Mouse (Mus musculus): ENCODE results near the gene Mb21d2. TPM values are rescaled to one million over a fixed set of nuclear protein-coding genes. Genes with fewer than 3 reads are reported as not detected.

The Mb21d2 gene
- polyA plus RNA-seq (2015; fragmentation: Nextera tagmentation; extraction: Ambion mirVana), result 6.3 and 6.5 TPM in 2 replicates

DNA sequence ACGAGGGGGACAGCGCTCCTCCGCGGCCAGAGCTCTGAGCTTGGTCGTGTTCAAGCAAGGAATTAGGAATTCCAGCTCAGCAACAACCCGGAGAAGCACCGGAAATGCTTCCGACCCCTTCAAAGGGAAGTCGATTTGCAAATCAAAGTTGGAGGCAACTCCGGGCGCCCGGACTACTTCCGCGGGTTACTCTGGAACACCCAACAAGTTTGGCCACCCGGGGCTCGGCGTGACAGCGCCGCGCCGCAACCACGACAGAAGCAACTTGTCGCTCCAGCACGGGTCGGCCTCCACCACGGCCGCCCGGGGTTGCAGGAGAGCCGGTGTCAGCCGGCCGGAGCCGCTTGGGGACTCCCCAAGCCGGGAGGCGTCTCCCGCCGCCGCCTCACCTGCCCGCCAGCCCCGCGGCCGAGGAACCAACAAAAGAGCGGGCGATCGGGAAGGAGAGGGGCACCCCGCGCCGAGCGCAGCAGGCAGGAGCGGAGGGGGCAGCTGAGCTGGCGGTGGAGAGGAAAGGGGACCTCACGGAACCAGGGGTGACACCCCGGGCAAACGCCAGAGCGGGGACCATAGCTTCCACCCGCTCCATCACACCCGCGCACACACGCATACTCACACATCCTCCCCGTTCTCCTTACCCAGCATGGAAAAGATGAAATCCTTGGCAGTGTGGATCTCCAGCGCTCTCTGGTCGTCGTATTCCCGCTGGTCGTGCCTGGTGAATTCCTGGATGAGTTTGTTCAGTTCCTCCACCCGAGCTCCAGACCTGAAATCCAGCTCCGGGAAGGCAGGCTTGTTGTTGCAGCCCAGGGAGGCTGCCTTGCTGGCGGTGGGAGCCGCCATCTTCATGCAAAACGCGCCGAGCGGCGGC lies at the start of gene Mb21d2:
Gene Mb21d2 (minus strand): TSS at position 859 of the 871 bp plus-strand sequence.
- H3K4me2 ChIP-seq (ENCODE audit: low read depth, low read length), result peak within 1 kb of the TSS; percentile 71
- H3K4me3 ChIP-seq (replicated peaks; ENCODE audit: low read length), result peak within 1 kb of the TSS; percentile 89
- H3K9ac ChIP-seq (ENCODE audit: low read length), result peak within 1 kb of the TSS; percentile 91
- H3K9me3 ChIP-seq (replicated peaks; ENCODE audit: control insufficient read depth, low read length), result no peaks in the 10 kb centered on the region
- H3K4me1 ChIP-seq (ENCODE audit: control insufficient read depth, insufficient read depth, low read length), result peaks cover 12% of the 10 kb centered on the region
- under 1% methylated on average over 72 of the region's 73 CpGs for WGBS
- peak; percentile 59 for ATAC-seq (ENCODE audit: insufficient read depth, low FRiP score)
- H3K27ac ChIP-seq (ENCODE audit: low read length), result peak within 1 kb of the TSS; percentile 90
- no peaks in the 10 kb centered on the region for H3K36me3 ChIP-seq (ENCODE audit: control insufficient read depth, insufficient read depth, low read length)
- no peaks in the 10 kb centered on the region; the same call in 1 of the 2 replicates for H3K27me3 ChIP-seq (ENCODE audit: control insufficient read depth, insufficient read depth, low read length)

DNA sequence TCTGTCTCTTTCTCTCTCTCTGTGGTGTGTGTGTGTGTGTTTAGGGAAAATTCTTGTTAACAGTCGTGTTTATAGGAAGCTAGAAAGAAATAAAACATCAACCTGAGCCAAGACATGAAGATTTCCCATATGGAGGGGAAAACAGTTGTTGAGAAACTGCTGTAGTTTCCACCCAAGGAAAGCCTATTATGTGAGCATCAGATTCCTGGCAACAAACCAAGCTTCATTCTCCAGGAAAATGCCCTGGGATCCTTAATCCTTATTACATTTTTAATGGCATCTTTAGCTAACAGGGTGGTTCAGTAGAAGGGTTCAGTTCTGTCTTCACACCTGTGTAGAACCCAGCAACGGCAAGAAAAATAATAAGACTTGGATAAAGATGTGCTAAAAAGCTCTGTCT lies 36.8 kb upstream of the Mb21d2 start:
- 61% methylated on average over 2 of the region's 2 CpGs for WGBS

DNA sequence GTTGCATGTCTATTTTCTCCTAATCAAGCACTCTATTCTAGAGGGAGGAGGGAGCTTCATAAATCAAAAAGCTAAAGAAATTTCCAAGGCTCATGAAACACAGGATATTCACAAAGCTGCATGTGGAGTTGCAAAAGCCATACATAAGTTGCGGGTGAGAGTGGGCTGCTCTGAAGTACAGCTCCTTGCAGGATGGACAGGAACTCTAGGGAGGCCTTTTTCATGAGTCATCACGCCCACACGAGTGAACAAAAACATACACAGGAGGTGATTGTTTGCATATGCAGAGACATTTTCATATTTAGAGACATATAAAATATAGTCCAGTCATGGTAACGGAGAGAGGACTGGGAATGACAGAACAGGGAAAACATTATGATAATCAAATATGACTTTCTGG lies 34.6 kb upstream of the Mb21d2 start:
- Histone ChIP-seq H3K27ac (ENCODE audit: low read length) (no peak overlapping the region), H3K36me3 (ENCODE audit: control insufficient read depth, insufficient read depth, low read length) (no peaks in the 10 kb centered on the region), H3K4me2 (ENCODE audit: low read depth, low read length) (no peak overlapping the region), H3K27me3 (ENCODE audit: control insufficient read depth, insufficient read depth, low read length) (no peaks in the 10 kb centered on the region), H3K4me1 (ENCODE audit: control insufficient read depth, insufficient read depth, low read length) (no peaks in the 10 kb centered on the region), H3K9me3 (replicated peaks; ENCODE audit: control insufficient read depth, low read length) (no peaks in the 10 kb centered on the region), H3K4me3 (replicated peaks; ENCODE audit: low read length) (no peak overlapping the region), H3K9ac (ENCODE audit: low read length) (no peak overlapping the region)
- WGBS, result 59% methylated on average over 4 of the region's 4 CpGs
- ATAC-seq (ENCODE audit: insufficient read depth, low FRiP score), result no peak

More for the DNA sequence above, 36.8 kb upstream of the Mb21d2 start:
- no peak overlapping the region for H3K9ac ChIP-seq (ENCODE audit: low read length)
- ATAC-seq (ENCODE audit: insufficient read depth, low FRiP score), result no peak
- H3K36me3 ChIP-seq (ENCODE audit: control insufficient read depth, insufficient read depth, low read length), result no peaks in the 10 kb centered on the region
- H3K27me3 ChIP-seq (ENCODE audit: control insufficient read depth, insufficient read depth, low read length), result no peaks in the 10 kb centered on the region
- no peak overlapping the region for H3K4me2 ChIP-seq (ENCODE audit: low read depth, low read length)
- no peaks in the 10 kb centered on the region for H3K4me1 ChIP-seq (ENCODE audit: control insufficient read depth, insufficient read depth, low read length)
- no peaks in the 10 kb centered on the region for H3K9me3 ChIP-seq (replicated peaks; ENCODE audit: control insufficient read depth, low read length)
- H3K27ac ChIP-seq (ENCODE audit: low read length), result no peak overlapping the region
- no peak overlapping the region for H3K4me3 ChIP-seq (replicated peaks; ENCODE audit: low read length)

DNA sequence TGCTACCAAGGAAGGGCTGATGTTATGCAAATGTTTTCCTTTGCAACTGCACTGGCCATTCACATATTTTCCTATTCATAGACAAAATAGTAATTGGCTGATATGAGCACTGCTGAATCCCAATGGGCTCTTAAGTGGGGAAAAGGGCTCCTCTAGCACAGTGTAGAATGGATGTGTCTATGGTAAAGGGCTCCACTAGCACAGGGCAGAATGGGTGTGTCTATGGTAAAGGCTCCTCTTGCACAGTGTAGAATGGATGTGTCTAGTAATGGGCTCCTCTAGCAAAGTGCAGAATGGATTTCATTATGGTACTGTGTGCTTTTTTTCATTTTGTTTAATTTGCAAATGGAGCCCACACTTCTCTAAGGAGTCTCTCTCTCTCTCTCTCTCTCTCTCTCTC lies 33.5 kb upstream of the Mb21d2 start:
- H3K9me3 ChIP-seq (replicated peaks; ENCODE audit: control insufficient read depth, low read length), result no peaks in the 10 kb centered on the region
- no peak for ATAC-seq (ENCODE audit: insufficient read depth, low FRiP score)
- H3K9ac ChIP-seq (ENCODE audit: low read length), result no peak overlapping the region
- H3K36me3 ChIP-seq (ENCODE audit: control insufficient read depth, insufficient read depth, low read length), result no peaks in the 10 kb centered on the region
- H3K4me3 ChIP-seq (replicated peaks; ENCODE audit: low read length), result no peak overlapping the region
- no peak overlapping the region for H3K4me2 ChIP-seq (ENCODE audit: low read depth, low read length)
- no peaks in the 10 kb centered on the region for H3K4me1 ChIP-seq (ENCODE audit: control insufficient read depth, insufficient read depth, low read length)
- no peak overlapping the region for H3K27ac ChIP-seq (ENCODE audit: low read length)
- H3K27me3 ChIP-seq (ENCODE audit: control insufficient read depth, insufficient read depth, low read length), result no peaks in the 10 kb centered on the region

DNA sequence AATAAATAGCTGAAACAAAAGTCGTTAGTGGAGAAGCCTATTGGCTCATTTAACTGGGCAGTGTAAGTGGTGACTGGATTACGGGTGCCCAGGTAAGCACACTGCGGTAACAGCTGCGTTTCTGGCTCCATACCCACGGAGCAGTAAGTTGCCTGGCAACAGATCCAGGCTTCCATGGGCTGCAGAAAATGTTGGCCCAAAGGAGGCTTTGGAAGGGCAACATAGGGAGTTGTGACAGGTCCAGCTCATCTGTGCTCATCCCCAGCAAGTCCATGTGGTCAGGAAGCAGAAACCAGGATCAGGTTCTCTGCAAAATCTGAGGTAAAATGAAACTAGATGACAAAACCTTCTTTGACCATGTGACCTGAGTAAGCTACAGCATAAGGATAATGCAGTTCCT lies 20.3 kb upstream of the Mb21d2 start:
- 65% methylated on average over 5 of the region's 5 CpGs for WGBS
- H3K4me2 ChIP-seq (ENCODE audit: low read depth, low read length), result no peak overlapping the region
- H3K9me3 ChIP-seq (replicated peaks; ENCODE audit: control insufficient read depth, low read length), result no peaks in the 10 kb centered on the region

DNA sequence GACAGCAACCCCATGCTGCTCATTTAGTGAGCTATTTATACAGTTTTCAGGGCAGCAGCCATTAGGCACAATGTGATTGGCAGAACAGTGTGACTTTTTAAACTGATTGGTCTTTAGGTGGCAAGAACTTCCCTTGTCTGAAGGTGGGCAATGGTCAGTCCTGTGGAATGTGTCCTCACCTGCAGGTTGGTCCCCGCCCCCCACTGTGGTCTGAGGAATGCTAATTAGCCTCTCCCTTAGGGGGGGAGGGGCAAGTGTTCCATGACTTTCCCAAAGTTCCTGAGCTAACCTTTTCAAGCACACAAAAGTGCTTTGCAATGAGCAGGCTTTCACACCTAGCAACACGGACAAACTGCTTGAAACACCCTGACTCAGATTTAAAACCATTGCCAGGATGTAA lies 13.8 kb upstream of the Mb21d2 start:
- Histone ChIP-seq H3K4me2 (ENCODE audit: low read depth, low read length) (no peak overlapping the region), H3K4me1 (ENCODE audit: control insufficient read depth, insufficient read depth, low read length) (no peaks in the 10 kb centered on the region), H3K36me3 (ENCODE audit: control insufficient read depth, insufficient read depth, low read length) (no peaks in the 10 kb centered on the region), H3K27ac (ENCODE audit: low read length) (no peak overlapping the region), H3K9me3 (replicated peaks; ENCODE audit: control insufficient read depth, low read length) (no peaks in the 10 kb centered on the region), H3K4me3 (replicated peaks; ENCODE audit: low read length) (no peak overlapping the region), H3K9ac (ENCODE audit: low read length) (no peak overlapping the region), H3K27me3 (ENCODE audit: control insufficient read depth, insufficient read depth, low read length) (no peaks in the 10 kb centered on the region)
- no peak for ATAC-seq (ENCODE audit: insufficient read depth, low FRiP score)
- WGBS, result 54% methylated on average over 2 of the region's 2 CpGs

More for the DNA sequence above, 20.3 kb upstream of the Mb21d2 start:
- no peak overlapping the region for H3K4me3 ChIP-seq (replicated peaks; ENCODE audit: low read length)
- H3K4me1 ChIP-seq (ENCODE audit: control insufficient read depth, insufficient read depth, low read length), result no peaks in the 10 kb centered on the region
- H3K27me3 ChIP-seq (ENCODE audit: control insufficient read depth, insufficient read depth, low read length), result no peaks in the 10 kb centered on the region
- no peak for ATAC-seq (ENCODE audit: insufficient read depth, low FRiP score)
- no peak overlapping the region for H3K27ac ChIP-seq (ENCODE audit: low read length)
- H3K36me3 ChIP-seq (ENCODE audit: control insufficient read depth, insufficient read depth, low read length), result no peaks in the 10 kb centered on the region
- no peak overlapping the region for H3K9ac ChIP-seq (ENCODE audit: low read length)

DNA sequence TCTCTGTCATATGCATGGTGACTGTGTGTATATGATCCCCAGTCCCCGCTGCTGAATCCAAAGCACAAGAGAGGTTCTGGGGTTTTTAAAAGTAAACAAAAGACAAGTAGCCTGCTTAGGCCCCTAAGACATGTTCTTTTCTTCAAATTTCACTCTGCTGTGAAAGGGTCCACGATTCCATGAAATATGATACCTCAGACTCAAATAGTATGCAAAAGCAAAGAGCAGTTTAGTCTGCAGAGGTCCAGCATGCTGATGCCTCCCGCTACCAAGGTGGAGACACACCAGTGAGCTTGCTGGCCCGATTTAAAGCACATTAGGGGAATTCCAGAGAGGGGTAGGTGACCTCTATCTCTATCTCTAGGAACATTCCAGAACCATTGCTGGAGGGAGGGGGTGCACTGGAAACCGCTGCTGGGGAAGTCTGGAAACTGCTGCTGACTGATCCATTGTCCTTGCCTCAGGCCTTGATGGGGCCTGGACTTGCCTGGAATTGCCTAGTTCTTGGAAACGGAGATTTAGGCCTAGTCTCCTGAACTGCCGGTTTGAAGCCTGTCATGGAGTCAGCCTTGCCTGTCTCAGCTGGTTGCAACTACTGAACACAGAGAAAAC lies 6.8 kb upstream of the Mb21d2 start:
- no peak for ATAC-seq (ENCODE audit: insufficient read depth, low FRiP score)
- Histone ChIP-seq H3K4me2 (ENCODE audit: low read depth, low read length) (no peak overlapping the region), H3K4me1 (ENCODE audit: control insufficient read depth, insufficient read depth, low read length) (no peaks in the 10 kb centered on the region), H3K27ac (ENCODE audit: low read length) (no peak overlapping the region), H3K27me3 (ENCODE audit: control insufficient read depth, insufficient read depth, low read length) (no peaks in the 10 kb centered on the region), H3K4me3 (replicated peaks; ENCODE audit: low read length) (no peak overlapping the region), H3K36me3 (ENCODE audit: control insufficient read depth, insufficient read depth, low read length) (no peaks in the 10 kb centered on the region), H3K9ac (ENCODE audit: low read length) (no peak overlapping the region), H3K9me3 (replicated peaks; ENCODE audit: control insufficient read depth, low read length) (no peaks in the 10 kb centered on the region)
- 48% methylated on average over 7 of the region's 7 CpGs for WGBS

DNA sequence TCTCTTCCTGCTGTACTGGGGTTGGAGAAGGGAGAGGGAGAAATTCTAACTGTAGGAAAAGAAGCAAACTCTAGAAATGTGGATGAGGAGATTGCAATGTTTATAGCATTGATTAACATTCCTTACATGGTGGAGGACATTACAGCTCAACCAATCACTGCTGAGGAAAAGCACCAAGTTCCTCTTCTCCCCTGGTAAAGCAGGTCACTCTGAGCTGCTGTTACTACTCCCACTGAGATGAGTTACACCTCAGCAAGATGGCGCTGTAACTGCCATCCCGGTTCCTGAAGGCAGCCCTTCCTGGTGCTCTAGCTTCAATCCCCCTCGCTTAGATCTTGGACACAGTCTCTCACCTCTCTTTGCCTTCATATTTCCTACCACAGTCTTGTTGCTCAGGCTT lies 6.2 kb upstream of the Mb21d2 start:
- Histone ChIP-seq H3K4me1 (ENCODE audit: control insufficient read depth, insufficient read depth, low read length) (no peaks in the 10 kb centered on the region), H3K4me2 (ENCODE audit: low read depth, low read length) (no peak overlapping the region), H3K4me3 (replicated peaks; ENCODE audit: low read length) (no peak overlapping the region), H3K9me3 (replicated peaks; ENCODE audit: control insufficient read depth, low read length) (no peaks in the 10 kb centered on the region), H3K9ac (ENCODE audit: low read length) (no peak overlapping the region), H3K27ac (ENCODE audit: low read length) (no peak overlapping the region), H3K36me3 (ENCODE audit: control insufficient read depth, insufficient read depth, low read length) (no peaks in the 10 kb centered on the region), H3K27me3 (ENCODE audit: control insufficient read depth, insufficient read depth, low read length) (no peaks in the 10 kb centered on the region)
- WGBS, result 69% methylated on average over 3 of the region's 3 CpGs
- ATAC-seq (ENCODE audit: insufficient read depth, low FRiP score), result no peak

DNA sequence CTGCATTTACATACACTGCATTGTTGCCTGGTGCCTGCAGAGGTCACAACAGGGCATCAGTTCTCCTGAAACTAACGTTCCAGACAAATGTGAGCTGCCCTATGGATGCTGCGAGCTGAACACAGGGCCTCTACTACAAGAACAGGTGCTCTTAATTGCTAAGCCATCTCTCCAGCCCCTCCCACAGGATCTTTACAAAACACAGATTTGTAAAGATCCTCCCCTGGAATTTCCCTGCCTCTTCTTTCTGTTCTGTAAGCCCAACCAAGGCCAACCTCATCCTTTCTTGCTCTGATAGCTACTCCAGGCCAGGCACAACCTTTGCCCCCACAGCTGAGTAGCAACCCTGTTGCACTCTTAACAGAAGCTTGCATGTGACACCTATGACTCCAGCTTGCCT lies 1.7 kb upstream of the Mb21d2 start:
- no peak for ATAC-seq (ENCODE audit: insufficient read depth, low FRiP score)
- H3K4me3 ChIP-seq (replicated peaks; ENCODE audit: low read length), result no peak overlapping the region
- H3K9me3 ChIP-seq (replicated peaks; ENCODE audit: control insufficient read depth, low read length), result no peaks in the 10 kb centered on the region
- no peak overlapping the region for H3K27ac ChIP-seq (ENCODE audit: low read length)
- no peak overlapping the region for H3K9ac ChIP-seq (ENCODE audit: low read length)
- 57% methylated on average over 2 of the region's 2 CpGs for WGBS
- peaks cover 12% of the 10 kb centered on the region for H3K4me1 ChIP-seq (ENCODE audit: control insufficient read depth, insufficient read depth, low read length)
- H3K27me3 ChIP-seq (ENCODE audit: control insufficient read depth, insufficient read depth, low read length), result no peaks in the 10 kb centered on the region; the same call in 1 of the 2 replicates
- H3K4me2 ChIP-seq (ENCODE audit: low read depth, low read length), result no peak overlapping the region
- no peaks in the 10 kb centered on the region for H3K36me3 ChIP-seq (ENCODE audit: control insufficient read depth, insufficient read depth, low read length)

Measured in stomach, embryonic 16.5 days (tissue).